Mouse (Mus musculus) CD4-positive, CD25-positive, alpha-beta regulatory T cell, adult 4 months (primary cell): Measurements from ENCODE around the gene Btbd1. TPM values are rescaled to one million over a fixed set of nuclear protein-coding genes. Genes with fewer than 3 reads are reported as not detected.

ENCODE experiments used
- ATAC-seq: one replicate; pipeline ENCODE4 v1.8.0; 2017
- polyA plus RNA-seq, 2 experiments: library from polyadenylated mRNA; unstranded; fragments of 100-300 nt; shearing (Covaris generic); gene quantifications; one replicate each; pipeline ENCODE4 v1.2.1; 2017

Gene Btbd1
- polyA plus RNA-seq, 2 experiments from 2014 or later: 16.3 to 19.1 TPM

DNA sequence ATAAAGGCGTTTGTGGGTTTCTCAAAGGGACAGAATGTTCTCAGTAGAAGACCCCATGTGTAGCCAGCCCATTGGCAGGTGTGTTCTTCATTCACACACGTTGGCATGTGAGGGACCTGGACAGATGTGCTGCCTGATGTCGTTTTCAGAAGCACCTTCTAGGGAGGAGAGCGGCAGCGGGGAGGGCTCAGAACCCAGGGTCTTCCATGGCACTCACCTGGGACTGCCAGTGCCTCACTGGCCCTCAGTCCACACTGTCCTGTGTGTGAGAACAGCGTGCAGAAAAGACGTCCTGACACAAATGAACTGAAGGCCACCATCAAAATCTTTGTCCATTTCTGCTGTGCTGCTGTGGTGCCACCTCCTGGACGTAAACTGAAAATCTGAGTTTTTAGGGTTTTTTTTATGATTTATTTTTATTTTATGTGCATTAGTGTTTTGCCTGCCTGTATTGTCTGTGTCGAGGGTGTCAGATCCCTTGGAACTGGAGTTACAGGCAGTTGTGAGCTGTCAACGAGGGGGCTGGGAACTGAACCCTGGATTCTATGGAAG is 51.5 kb downstream of the Btbd1 start:
- no peak for ATAC-seq

- no peak for ATAC-seq
Observed at GRCm38 (mm10) chr7:81775325-81775724, 53.9 kb downstream of the Btbd1 start.

DNA sequence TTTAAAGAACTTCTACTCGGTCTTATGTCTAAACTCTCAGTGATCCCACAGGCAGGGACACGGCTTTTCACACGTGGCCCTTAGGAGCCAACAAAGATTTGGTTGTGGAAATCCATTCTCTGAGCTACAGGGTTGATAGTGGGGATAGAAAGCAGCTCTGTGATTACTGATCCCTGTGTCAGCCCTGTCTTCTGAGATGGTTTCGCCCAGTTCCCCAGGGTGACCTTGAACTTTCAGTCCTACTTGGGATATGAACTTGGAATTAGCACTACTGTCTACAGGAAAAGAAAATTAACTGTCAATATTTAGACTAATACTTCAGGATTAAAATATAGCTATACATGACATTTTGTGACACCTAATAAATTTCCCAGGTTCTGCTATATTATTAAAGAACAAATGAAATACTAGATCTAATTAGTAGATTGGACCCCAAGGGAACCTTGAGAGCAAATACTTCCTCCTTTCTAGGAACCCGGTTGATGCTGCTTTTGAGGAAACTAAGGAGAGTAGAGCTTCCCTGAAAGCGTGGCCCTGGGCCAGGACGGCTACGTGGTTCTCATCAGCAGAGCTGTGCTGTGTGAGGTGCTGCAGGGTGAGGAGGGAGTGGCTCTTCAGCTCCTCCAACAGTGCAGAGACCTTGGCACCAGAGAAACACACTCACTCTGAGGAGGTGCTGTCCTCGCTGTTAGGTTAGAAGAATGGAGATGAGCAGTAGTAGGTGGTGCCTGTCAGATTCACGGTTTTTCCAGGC is 56.3 kb downstream of the Btbd1 start:
- ATAC-seq: no peak

DNA sequence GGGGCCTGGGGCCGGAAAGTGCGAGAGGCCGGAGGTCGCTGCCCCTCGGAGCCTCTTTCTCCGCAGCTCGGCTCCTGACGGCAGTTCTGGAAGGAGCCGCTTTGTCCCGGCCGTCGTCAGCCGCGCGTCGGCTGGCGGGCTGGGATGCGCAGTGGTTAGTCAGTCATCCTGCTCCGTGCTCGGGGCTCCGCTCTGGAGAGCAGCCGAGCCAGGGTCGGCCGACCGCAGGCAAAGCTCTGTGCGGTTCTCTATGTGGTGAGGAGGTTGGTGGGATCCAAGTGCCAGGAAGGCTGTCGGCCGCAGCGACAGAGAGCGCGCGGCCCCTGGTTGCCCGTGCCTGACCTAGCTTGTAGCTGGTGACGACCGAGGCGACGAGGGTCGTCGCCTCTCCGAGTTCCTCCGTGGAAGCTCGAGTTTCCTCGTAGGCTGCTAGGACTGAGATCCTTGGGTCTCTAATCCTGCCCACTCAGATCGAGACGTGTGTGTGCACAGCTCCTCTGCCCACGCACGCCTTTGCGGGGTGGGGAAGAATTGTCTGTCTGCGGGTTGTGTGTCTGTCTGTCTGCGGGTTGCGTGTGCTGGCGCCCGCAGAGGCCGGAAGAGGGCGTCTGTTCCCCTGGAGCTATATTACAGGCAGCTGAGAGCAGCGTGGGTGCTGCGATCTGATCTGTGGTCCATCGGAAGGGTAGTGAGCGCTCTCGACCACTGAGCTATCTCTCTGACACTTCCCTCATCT is 66.0 kb downstream of the Btbd1 start:
- peak; percentile 56 for ATAC-seq

- ATAC-seq: peak; percentile 93
Observed at GRCm38 (mm10) chr7:81762180-81763109, 66.8 kb downstream of the Btbd1 start, which contains the start of gene Ramac. Ramac (plus strand) TSS chr7:81762925.

GRCm38 (mm10) chr7:81747956-81748355 is 81.3 kb downstream of the Btbd1 start:
- ATAC-seq: no peak

DNA sequence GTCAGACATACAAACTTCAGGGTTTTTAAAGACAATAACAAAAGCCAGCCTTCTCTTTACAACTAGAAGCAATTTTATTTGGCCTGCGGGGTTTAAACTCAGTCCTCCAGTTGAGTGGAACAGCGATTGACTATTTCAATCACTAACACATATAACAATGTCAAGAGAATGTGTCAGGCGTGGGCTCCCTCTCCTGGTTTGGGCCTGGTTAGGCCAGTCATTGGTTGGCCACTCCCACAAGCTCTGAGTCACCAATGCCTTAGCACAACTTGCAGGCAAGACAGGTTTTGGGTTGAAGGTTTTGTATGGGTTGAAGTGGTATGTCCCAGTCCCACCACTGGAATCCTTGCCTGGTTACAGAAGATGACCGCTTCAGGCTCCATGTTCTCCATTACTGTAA is 85.1 kb downstream of the Btbd1 start:
- ATAC-seq: no peak

Other genes with a start within 250 kb of the Btbd1 start
- gene Homer2, start 121.9 kb downstream of the Btbd1 start, polyA plus RNA-seq: under 1 TPM in 1 of 2 experiments, not detected in 1; 0.70 TPM
- 100 to 1,000 TPM; 154 to 162 TPM for gene Ramac, start 66.5 kb downstream of the Btbd1 start, polyA plus RNA-seq
- gene 3110040N11Rik, start 40.0 kb downstream of the Btbd1 start, polyA plus RNA-seq: 10 to 100 TPM; 63.4 to 65.7 TPM
- not detected for gene Gm10160, start 26.4 kb upstream of the Btbd1 start, polyA plus RNA-seq
- gene Tm6sf1, start 29.6 kb upstream of the Btbd1 start, polyA plus RNA-seq: 1 to 10 TPM; 8.6 to 8.8 TPM
- gene Hdgfl3, start 105.0 kb upstream of the Btbd1 start, polyA plus RNA-seq: 1 to 10 TPM; 7.5 to 8.7 TPM
- not detected for gene Bnc1, start 162.9 kb upstream of the Btbd1 start, polyA plus RNA-seq